Mouse (Mus musculus) kidney, adult 2 months (tissue): ENCODE measurements around the gene Mmp28.

Experiments
- CTCF ChIP-seq: fragments of 200-500 bp; conservative IDR thresholded peaks from 2 replicates; pipeline ENCODE4 v1.5.1; 2011; ENCODE audit warnings: low read depth, mild to moderate bottlenecking, control low read depth, low read length, moderate library complexity, mixed read lengths; ENCODE audit not compliant: insufficient read depth, insufficient read length
- POLR2A ChIP-seq: fragments of 200-500 bp; IDR thresholded peaks from one replicate; pipeline ENCODE4 v1.6.1; 2011; ENCODE audit warnings: low read depth, low read length, control low read depth

DNA sequence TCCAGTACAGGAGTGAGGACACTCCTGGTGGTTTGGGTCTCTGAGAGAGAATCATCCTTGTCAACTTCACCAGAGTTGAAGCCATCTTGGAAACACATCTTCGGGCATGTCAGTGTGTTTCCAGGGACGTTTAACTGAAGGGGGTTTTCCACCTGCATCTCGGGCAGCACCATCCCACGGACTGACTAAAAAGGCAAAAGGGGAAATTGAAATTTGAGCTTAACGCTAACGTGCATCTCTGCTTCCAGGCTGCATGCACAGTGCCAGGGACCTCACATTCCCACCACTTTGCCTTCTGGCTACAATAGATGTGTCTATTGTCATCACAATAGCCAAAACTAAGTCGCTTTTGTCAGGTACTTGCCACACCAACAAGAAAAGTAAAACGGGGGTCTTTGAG lies 54.6 kb downstream of the Mmp28 start:
- no peak for TF ChIP-seq CTCF
- TF ChIP-seq POLR2A, result no peak
